Comparison of ENCODE assay signal across 10 mouse cellular contexts in genomic region chr8:79360302-79360701, GRCm38 (mm10). TPM values are rescaled to one million over a fixed set of nuclear protein-coding genes. Genes with fewer than 3 reads are reported as not detected.
DNase-seq lines count a peak whose midpoint lies in the region; ATAC-seq and TF ChIP-seq lines count a peak whose summit lies in the region.
"Had no signal": no experiment of that assay in that cellular context is flagged by ENCODE, and none has a peak within 500 bp of the region (broad histone marks: within the 10 kb centered on the region; RNA-seq: fewer than 3 reads in every experiment).

No protein-coding gene starts in this region.

- H3K4me1 ChIP-seq in heart, adult 2 months (ENCODE audit: control insufficient read depth, insufficient read depth, low read length) = peaks cover 22% of the 10 kb centered on the region
- H3K4me1 ChIP-seq in liver, postnatal 0 days (ENCODE audit: insufficient read depth) = peaks cover 20% of the 10 kb centered on the region
- peaks cover 27% of the 10 kb centered on the region for H3K4me1 ChIP-seq in liver, embryonic 12.5 days
- H3K4me1 ChIP-seq in limb, embryonic 15.5 days = peaks cover 38% of the 10 kb centered on the region

- H3K4me2 ChIP-seq in liver, postnatal 0 days (ENCODE audit: low read depth, low read length) = no peak overlapping the region
- H3K4me2 ChIP-seq in liver, embryonic 12.5 days = no peak overlapping the region
- H3K4me2 ChIP-seq in limb, embryonic 15.5 days = no peak overlapping the region
- H3K4me2 ChIP-seq: liver, embryonic 15.5 days had no signal

- H3K9ac ChIP-seq in heart, adult 2 months (ENCODE audit: low read depth, low read length) = no peak overlapping the region
- H3K9ac ChIP-seq in liver, postnatal 0 days (replicated peaks) = no peak overlapping the region
- no peak overlapping the region for H3K9ac ChIP-seq in liver, embryonic 12.5 days
- no peak overlapping the region for H3K9ac ChIP-seq in limb, embryonic 15.5 days
- H3K9ac ChIP-seq: liver, embryonic 15.5 days had no signal

- peaks cover 9% of the 10 kb centered on the region for H3K36me3 ChIP-seq in heart, adult 2 months (ENCODE audit: control insufficient read depth, insufficient read depth, low read length)
- peaks cover 7% of the 10 kb centered on the region; the same call in 1 of the 2 replicates for H3K36me3 ChIP-seq in liver, postnatal 0 days (replicated peaks; ENCODE audit: insufficient read depth, low read length)
- H3K36me3 ChIP-seq in liver, embryonic 12.5 days = peaks cover 4% of the 10 kb centered on the region; the same call in 1 of the 2 replicates
- H3K36me3 ChIP-seq in limb, embryonic 15.5 days = peaks cover 15% of the 10 kb centered on the region; the same call in 1 of the 2 replicates
- H3K36me3 ChIP-seq: liver, embryonic 15.5 days had no signal

- TF ChIP-seq POLR2A in heart, adult 2 months (IDR thresholded peaks at IDR 0.05; ENCODE audit: insufficient read depth, low read depth, low read length) = no peak

- no peaks in the 10 kb centered on the region for H3K27me3 ChIP-seq in heart, adult 2 months (ENCODE audit: control insufficient read depth, insufficient read depth, low read length)
- no peaks in the 10 kb centered on the region for H3K27me3 ChIP-seq in liver, postnatal 0 days (ENCODE audit: insufficient read depth, low read length)
- H3K27me3 ChIP-seq in liver, embryonic 12.5 days (replicated peaks) = no peaks in the 10 kb centered on the region
- no peaks in the 10 kb centered on the region for H3K27me3 ChIP-seq in limb, embryonic 15.5 days
- H3K27me3 ChIP-seq: liver, embryonic 15.5 days had no signal

- H3K27ac ChIP-seq in heart, adult 2 months = peak overlapping the region; percentile 43
- H3K27ac ChIP-seq in liver, postnatal 0 days (ENCODE audit: low read depth) = 0 out of 2 replicates have a peak overlapping the region, but pooled peaks have one; percentile 57
- no peak overlapping the region for H3K27ac ChIP-seq in liver, embryonic 12.5 days
- H3K27ac ChIP-seq in limb, embryonic 15.5 days = peak overlapping the region; percentile 18; the same call in 1 of the 2 replicates
- H3K27ac ChIP-seq: embryonic facial prominence, embryonic 10.5 days; liver, embryonic 15.5 days had no signal

- H3K4me3 ChIP-seq in heart, adult 2 months = no peak overlapping the region
- no peak overlapping the region for H3K4me3 ChIP-seq in liver, postnatal 0 days (ENCODE audit: low read depth, low read length)
- H3K4me3 ChIP-seq in liver, embryonic 12.5 days = no peak overlapping the region
- no peak overlapping the region for H3K4me3 ChIP-seq in limb, embryonic 15.5 days
- H3K4me3 ChIP-seq: embryonic facial prominence, embryonic 10.5 days; liver, embryonic 15.5 days had no signal

- intact Hi-C loops in heart, adult 2 months (cut with DNase I) = loop anchor here (5.0 kb wide), 1 partner anchor 37 kb away; the partner anchor contains the start of gene Smad1
- intact Hi-C loops in heart, postnatal 25 days (cut with DNase I) = no loop called here

- ATAC-seq in liver, postnatal 0 days = no peak
- no peak for ATAC-seq in liver, embryonic 12.5 days
- no peak for ATAC-seq in limb, embryonic 15.5 days (ENCODE audit: insufficient number of reproducible peaks, low FRiP score, low TSS enrichment, low read depth)
- ATAC-seq in erythroblast, adult 5-6 weeks (replicated peaks; ENCODE audit: low FRiP score, poor library complexity, severe bottlenecking) = no peak

- no peak for DNase-seq in heart, adult 2 months
- DNase-seq in heart, postnatal 25 days (ENCODE audit: low spot score) = no peak
- DNase-seq in liver, postnatal 0 days = no peak
- peak; percentile 46 to 57 for DNase-seq in cerebellum, postnatal 10 days
- DNase-seq in urinary bladder, postnatal 25 days (ENCODE audit: low spot score) = no peak

- H3K79me2 ChIP-seq in heart, adult 2 months (replicated peaks; ENCODE audit: control insufficient read depth, insufficient read depth, low read length) = peaks cover 5% of the 10 kb centered on the region

- no peak for TF ChIP-seq CTCF in heart, adult 2 months (IDR thresholded peaks at IDR 0.05)
- no peak for TF ChIP-seq CTCF in liver, postnatal 0 days (IDR thresholded peaks at IDR 0.05; ENCODE audit: low read depth)

- 44% methylated on average over 9 of the region's 9 CpGs for WGBS in heart, adult 2 months
- WGBS in liver, postnatal 0 days (ENCODE audit: insufficient replicate concordance) = 77% methylated on average over 9 of the region's 9 CpGs
- 70% methylated on average over 9 of the region's 9 CpGs for WGBS in liver, embryonic 12.5 days (ENCODE audit: insufficient replicate concordance)
- WGBS in limb, embryonic 15.5 days = 71% methylated on average over 9 of the region's 9 CpGs

- H3K9me3 ChIP-seq in liver, postnatal 0 days (ENCODE audit: low read length) = no peaks in the 10 kb centered on the region
- no peaks in the 10 kb centered on the region for H3K9me3 ChIP-seq in liver, embryonic 12.5 days (replicated peaks)
- H3K9me3 ChIP-seq in limb, embryonic 15.5 days = no peaks in the 10 kb centered on the region
- H3K9me3 ChIP-seq: embryonic facial prominence, embryonic 10.5 days; liver, embryonic 15.5 days had no signal

- no peak for TF ChIP-seq EP300 in heart, adult 2 months (IDR thresholded peaks at IDR 0.05; ENCODE audit: insufficient read depth, low read depth, low read length)
- TF ChIP-seq EP300 in liver, postnatal 0 days (IDR thresholded peaks at IDR 0.05; ENCODE audit: low read depth) = no peak

RNA-seq across cellular contexts. Expression of gene Smad1, which starts 39.0 kb away (rescaled TPM):
- 10 to 100 TPM; 12.7 to 14.0 TPM for total RNA-seq in heart, adult 2 months (2021)
- 18.0 and 18.7 TPM in 2 replicates for polyA plus RNA-seq in heart, adult 2 months (2012; rRNA removed)
- 10 to 100 TPM; 14.5 to 16.3 TPM for total RNA-seq in heart, postnatal 25 days (2021)
- polyA plus RNA-seq in liver, postnatal 0 days (2015; fragmentation: Nextera tagmentation; extraction: Ambion mirVana) = 8.0 and 9.6 TPM in 2 replicates
- 9.5 and 9.6 TPM in 2 replicates for polyA plus RNA-seq in liver, embryonic 12.5 days (2016; fragmentation: Nextera tagmentation; extraction: Ambion mirVana)
- polyA plus RNA-seq in limb, embryonic 15.5 days (2015; fragmentation: Nextera tagmentation; extraction: Ambion mirVana) = 49.0 and 54.2 TPM in 2 replicates
- total RNA-seq in erythroblast, adult 5-6 weeks (2015; ENCODE audit: low replicate concordance) = 1.5 and 1.9 TPM in 2 replicates
- 1.9 and 2.6 TPM in 2 replicates for total RNA-seq in erythroblast, adult 5-6 weeks (2017; ENCODE audit: low replicate concordance)

Comparison
In these comparisons a context has a peak if more than half of its experiments do, and no peak if none do; other contexts are left out.
1. DNase-seq: peak in cerebellum, postnatal 10 days (2 of 2); none in heart, adult 2 months (0 of 2), heart, postnatal 25 days (single experiment), liver, postnatal 0 days (single experiment) and urinary bladder, postnatal 25 days (single experiment).